Mouse (Mus musculus): ENCODE measurements around the gene Ltbp1. TPM values are rescaled to one million over a fixed set of nuclear protein-coding genes. Genes with fewer than 3 reads are reported as not detected.
"Not testable (repeated sequence)": the region's sequence is repeated elsewhere in the genome, so short reads cannot be mapped to it uniquely, and the experiment has no call there.

Gene Ltbp1
- polyA plus RNA-seq, 1 experiment from 2014 or later: 1.6 TPM

- Histone ChIP-seq H3K9me3 (ENCODE audit: control insufficient read depth, low read length) (no peaks in the 10 kb centered on the region), H3K9ac (ENCODE audit: low read depth, low read length) (no peak overlapping the region), H3K4me1 (ENCODE audit: control insufficient read depth, insufficient read depth, low read depth, low read length) (no peaks in the 10 kb centered on the region), H3K4me2 (ENCODE audit: low read length) (no peak overlapping the region), H3K36me3 (ENCODE audit: control insufficient read depth, insufficient read depth, low read length) (no peaks in the 10 kb centered on the region), H3K27me3 (replicated peaks; ENCODE audit: control insufficient read depth, insufficient read depth, low read length) (no peaks in the 10 kb centered on the region), H3K27ac (ENCODE audit: low read depth, low read length) (no peak overlapping the region), H3K4me3 (ENCODE audit: low read length) (no peak overlapping the region)
- WGBS: 66% methylated on average over 8 of the region's 8 CpGs
- ATAC-seq: no peak
Measured at GRCm38 (mm10) chr17:75128337-75128935, 123.1 kb downstream of the Ltbp1 start.

GRCm38 (mm10) chr17:75133983-75134382 lies 128.6 kb downstream of the Ltbp1 start:
- WGBS: 85% methylated on average over 4 of the region's 4 CpGs
- Histone ChIP-seq H3K27me3 (replicated peaks; ENCODE audit: control insufficient read depth, insufficient read depth, low read length) (no peaks in the 10 kb centered on the region), H3K9ac (ENCODE audit: low read depth, low read length) (no peak overlapping the region), H3K4me3 (ENCODE audit: low read length) (no peak overlapping the region), H3K36me3 (ENCODE audit: control insufficient read depth, insufficient read depth, low read length) (no peaks in the 10 kb centered on the region), H3K27ac (ENCODE audit: low read depth, low read length) (no peak overlapping the region), H3K4me1 (ENCODE audit: control insufficient read depth, insufficient read depth, low read depth, low read length) (no peaks in the 10 kb centered on the region), H3K4me2 (ENCODE audit: low read length) (no peak overlapping the region), H3K9me3 (ENCODE audit: control insufficient read depth, low read length) (no peaks in the 10 kb centered on the region)
- ATAC-seq: no peak

GRCm38 (mm10) chr17:75139731-75140130 lies 134.4 kb downstream of the Ltbp1 start:
- WGBS: 87% methylated on average over 2 of the region's 2 CpGs
- Histone ChIP-seq H3K36me3 (ENCODE audit: control insufficient read depth, insufficient read depth, low read length) (no peaks in the 10 kb centered on the region), H3K4me3 (ENCODE audit: low read length) (no peak overlapping the region), H3K4me1 (ENCODE audit: control insufficient read depth, insufficient read depth, low read depth, low read length) (no peaks in the 10 kb centered on the region), H3K9ac (ENCODE audit: low read depth, low read length) (no peak overlapping the region), H3K9me3 (ENCODE audit: control insufficient read depth, low read length) (no peaks in the 10 kb centered on the region), H3K27ac (ENCODE audit: low read depth, low read length) (no peak overlapping the region), H3K4me2 (ENCODE audit: low read length) (no peak overlapping the region), H3K27me3 (replicated peaks; ENCODE audit: control insufficient read depth, insufficient read depth, low read length) (no peaks in the 10 kb centered on the region)
- ATAC-seq: no peak

- H3K4me1 ChIP-seq (ENCODE audit: control insufficient read depth, insufficient read depth, low read depth, low read length); H3K27ac ChIP-seq (ENCODE audit: low read depth, low read length); H3K9me3 ChIP-seq (ENCODE audit: control insufficient read depth, low read length); H3K36me3 ChIP-seq (ENCODE audit: control insufficient read depth, insufficient read depth, low read length); H3K4me2 ChIP-seq (ENCODE audit: low read length); ATAC-seq; H3K9ac ChIP-seq (ENCODE audit: low read depth, low read length); H3K27me3 ChIP-seq (replicated peaks; ENCODE audit: control insufficient read depth, insufficient read depth, low read length); H3K4me3 ChIP-seq (ENCODE audit: low read length): not testable (repeated sequence)
- 90% methylated on average over 7 of the region's 7 CpGs for WGBS
Measured at GRCm38 (mm10) chr17:75142845-75143244, 137.5 kb downstream of the Ltbp1 start.

- no peak overlapping the region for H3K27ac ChIP-seq (ENCODE audit: low read depth, low read length)
- no peak overlapping the region for H3K4me2 ChIP-seq (ENCODE audit: low read length)
- H3K9ac ChIP-seq (ENCODE audit: low read depth, low read length): no peak overlapping the region
- ATAC-seq: no peak
- WGBS: 44% methylated on average over 6 of the region's 6 CpGs
- no peaks in the 10 kb centered on the region for H3K9me3 ChIP-seq (ENCODE audit: control insufficient read depth, low read length)
- H3K27me3 ChIP-seq (replicated peaks; ENCODE audit: control insufficient read depth, insufficient read depth, low read length): no peaks in the 10 kb centered on the region
- H3K4me1 ChIP-seq (ENCODE audit: control insufficient read depth, insufficient read depth, low read depth, low read length): no peaks in the 10 kb centered on the region
- no peak overlapping the region for H3K4me3 ChIP-seq (ENCODE audit: low read length)
- no peaks in the 10 kb centered on the region for H3K36me3 ChIP-seq (ENCODE audit: control insufficient read depth, insufficient read depth, low read length)
Measured at GRCm38 (mm10) chr17:75143927-75144326, 138.6 kb downstream of the Ltbp1 start.

- no peak for ATAC-seq
Measured at GRCm38 (mm10) chr17:75147218-75147617, 141.8 kb downstream of the Ltbp1 start.

GRCm38 (mm10) chr17:75151800-75152199 lies 146.4 kb downstream of the Ltbp1 start:
- Histone ChIP-seq H3K9me3 (ENCODE audit: control insufficient read depth, low read length) (0 out of 2 replicates have a peak, but pooled peaks cover 2% of the 10 kb centered on the region), H3K4me1 (ENCODE audit: control insufficient read depth, insufficient read depth, low read depth, low read length) (no peaks in the 10 kb centered on the region), H3K36me3 (ENCODE audit: control insufficient read depth, insufficient read depth, low read length) (no peaks in the 10 kb centered on the region), H3K4me2 (ENCODE audit: low read length) (no peak overlapping the region), H3K27ac (ENCODE audit: low read depth, low read length) (no peak overlapping the region), H3K27me3 (replicated peaks; ENCODE audit: control insufficient read depth, insufficient read depth, low read length) (no peaks in the 10 kb centered on the region), H3K9ac (ENCODE audit: low read depth, low read length) (no peak overlapping the region), H3K4me3 (ENCODE audit: low read length) (no peak overlapping the region)
- ATAC-seq: no peak
- 71% methylated on average over 9 of the region's 9 CpGs for WGBS

More at GRCm38 (mm10) chr17:75147218-75147617, 141.8 kb downstream of the Ltbp1 start:
- Histone ChIP-seq H3K9me3 (ENCODE audit: control insufficient read depth, low read length) (0 out of 2 replicates have a peak, but pooled peaks cover 2% of the 10 kb centered on the region), H3K27me3 (replicated peaks; ENCODE audit: control insufficient read depth, insufficient read depth, low read length) (no peaks in the 10 kb centered on the region), H3K4me1 (ENCODE audit: control insufficient read depth, insufficient read depth, low read depth, low read length) (no peaks in the 10 kb centered on the region), H3K36me3 (ENCODE audit: control insufficient read depth, insufficient read depth, low read length) (no peaks in the 10 kb centered on the region), H3K4me3 (ENCODE audit: low read length) (no peak overlapping the region), H3K9ac (ENCODE audit: low read depth, low read length) (no peak overlapping the region), H3K27ac (ENCODE audit: low read depth, low read length) (no peak overlapping the region), H3K4me2 (ENCODE audit: low read length) (no peak overlapping the region)
- WGBS: 88% methylated on average over 4 of the region's 4 CpGs

GRCm38 (mm10) chr17:75153088-75153487 lies 147.7 kb downstream of the Ltbp1 start:
- 73% methylated on average over 6 of the region's 6 CpGs for WGBS
- no peaks in the 10 kb centered on the region for H3K27me3 ChIP-seq (replicated peaks; ENCODE audit: control insufficient read depth, insufficient read depth, low read length)
- H3K27ac ChIP-seq (ENCODE audit: low read depth, low read length): no peak overlapping the region
- no peaks in the 10 kb centered on the region for H3K4me1 ChIP-seq (ENCODE audit: control insufficient read depth, insufficient read depth, low read depth, low read length)
- ATAC-seq: no peak
- 0 out of 2 replicates have a peak, but pooled peaks cover 2% of the 10 kb centered on the region for H3K9me3 ChIP-seq (ENCODE audit: control insufficient read depth, low read length)
- H3K4me3 ChIP-seq (ENCODE audit: low read length): no peak overlapping the region
- no peak overlapping the region for H3K4me2 ChIP-seq (ENCODE audit: low read length)
- H3K9ac ChIP-seq (ENCODE audit: low read depth, low read length): no peak overlapping the region
- H3K36me3 ChIP-seq (ENCODE audit: control insufficient read depth, insufficient read depth, low read length): no peaks in the 10 kb centered on the region

- no peaks in the 10 kb centered on the region for H3K9me3 ChIP-seq (ENCODE audit: control insufficient read depth, low read length)
- ATAC-seq: no peak
- H3K4me1 ChIP-seq (ENCODE audit: control insufficient read depth, insufficient read depth, low read depth, low read length): no peaks in the 10 kb centered on the region
- 90% methylated on average over 6 of the region's 6 CpGs for WGBS
- no peaks in the 10 kb centered on the region for H3K27me3 ChIP-seq (replicated peaks; ENCODE audit: control insufficient read depth, insufficient read depth, low read length)
- H3K4me3 ChIP-seq (ENCODE audit: low read length): no peak overlapping the region
- H3K27ac ChIP-seq (ENCODE audit: low read depth, low read length): no peak overlapping the region
- H3K36me3 ChIP-seq (ENCODE audit: control insufficient read depth, insufficient read depth, low read length): no peaks in the 10 kb centered on the region
- no peak overlapping the region for H3K9ac ChIP-seq (ENCODE audit: low read depth, low read length)
- no peak overlapping the region for H3K4me2 ChIP-seq (ENCODE audit: low read length)
Measured at GRCm38 (mm10) chr17:75158385-75158784, 153.0 kb downstream of the Ltbp1 start.

Measured in hindbrain, embryonic 16.5 days (tissue).